23 mouse cellular contexts compared by ENCODE assay signal in genomic region chr9:111577453-111577852, GRCm38 (mm10).
DNase-seq lines count a peak whose midpoint lies in the region; ATAC-seq lines count a peak whose summit lies in the region.
"Had no signal": no experiment of that assay in that cellular context is flagged by ENCODE, and none has a peak within 500 bp of the region (broad histone marks: within the 10 kb centered on the region; RNA-seq: fewer than 3 reads in every experiment).

No protein-coding gene starts in this region.

- H3K4me2 ChIP-seq in hindbrain, embryonic 14.5 days (replicated peaks): no peak overlapping the region
- H3K4me2 ChIP-seq: embryonic facial prominence, embryonic 12.5 days; embryonic facial prominence, embryonic 15.5 days; heart, embryonic 13.5 days; hindbrain, embryonic 12.5 days had no signal

- peak; percentile 9 for DNase-seq in lung, postnatal 36 days
- DNase-seq in lung, postnatal 25 days (ENCODE audit: low spot score): no peak
- DNase-seq in adrenal gland, postnatal 10 days: no peak
- DNase-seq in hindbrain, embryonic 14.5 days (ENCODE audit: low spot score): no peak
- DNase-seq: adrenal gland, adult 8-10 months; adrenal gland, postnatal 36 days; cerebellum, adult 18-20 months; cerebellum, adult 9-10 months; cerebellum, postnatal 14 days; forebrain, postnatal 0 days; gastrocnemius, adult 2 months; gastrocnemius, postnatal 14 days; heart, adult 2 months; heart, postnatal 14 days had no signal

- no peak overlapping the region for H3K27ac ChIP-seq in hindbrain, embryonic 14.5 days
- H3K27ac ChIP-seq: embryonic facial prominence, embryonic 12.5 days; embryonic facial prominence, embryonic 15.5 days; gastrocnemius, adult 2 months; heart, adult 2 months; heart, embryonic 10.5 days; heart, embryonic 13.5 days; hindbrain, embryonic 12.5 days had no signal

- no peaks in the 10 kb centered on the region for H3K9me3 ChIP-seq in hindbrain, embryonic 14.5 days (ENCODE audit: control insufficient read depth, low read length)
- H3K9me3 ChIP-seq: embryonic facial prominence, embryonic 12.5 days; embryonic facial prominence, embryonic 15.5 days; heart, embryonic 10.5 days; heart, embryonic 13.5 days; hindbrain, embryonic 12.5 days had no signal

- peak; percentile 96 for ATAC-seq in megakaryocyte, adult 5-6 weeks (ENCODE audit: poor library complexity, severe bottlenecking)
- peak; percentile 78; the same call in 1 of the 2 replicates for ATAC-seq in neutrophil, adult 5-6 weeks (ENCODE audit: extremely low read depth, insufficient number of reproducible peaks, low FRiP score, poor library complexity, severe bottlenecking)
- ATAC-seq in hindbrain, embryonic 14.5 days (ENCODE audit: low FRiP score): no peak
- ATAC-seq: CD4-positive, CD25-positive, alpha-beta regulatory T cell, adult 4 months; forebrain, embryonic 14.5 days; forebrain, postnatal 0 days had no signal

- H3K9ac ChIP-seq in hindbrain, embryonic 14.5 days: no peak overlapping the region
- H3K9ac ChIP-seq: embryonic facial prominence, embryonic 12.5 days; embryonic facial prominence, embryonic 15.5 days; forebrain, postnatal 0 days; heart, embryonic 13.5 days; hindbrain, embryonic 12.5 days had no signal

- H3K27me3 ChIP-seq in hindbrain, embryonic 14.5 days (ENCODE audit: control insufficient read depth, insufficient read depth, low read length): no peaks in the 10 kb centered on the region
- H3K27me3 ChIP-seq: embryonic facial prominence, embryonic 12.5 days; embryonic facial prominence, embryonic 15.5 days; heart, embryonic 13.5 days; hindbrain, embryonic 12.5 days had no signal

- H3K4me3 ChIP-seq in hindbrain, embryonic 14.5 days (replicated peaks; ENCODE audit: low read length): no peak overlapping the region
- H3K4me3 ChIP-seq: embryonic facial prominence, embryonic 12.5 days; embryonic facial prominence, embryonic 15.5 days; gastrocnemius, adult 2 months; heart, adult 2 months; heart, embryonic 10.5 days; heart, embryonic 13.5 days; hindbrain, embryonic 12.5 days had no signal

- no peaks in the 10 kb centered on the region for H3K36me3 ChIP-seq in hindbrain, embryonic 14.5 days (replicated peaks; ENCODE audit: control insufficient read depth, insufficient read depth)
- H3K36me3 ChIP-seq: embryonic facial prominence, embryonic 12.5 days; embryonic facial prominence, embryonic 15.5 days; heart, embryonic 10.5 days; heart, embryonic 13.5 days; hindbrain, embryonic 12.5 days had no signal

- no peaks in the 10 kb centered on the region for H3K4me1 ChIP-seq in hindbrain, embryonic 14.5 days (replicated peaks; ENCODE audit: control insufficient read depth, insufficient read depth, low read length)
- H3K4me1 ChIP-seq: embryonic facial prominence, embryonic 12.5 days; embryonic facial prominence, embryonic 15.5 days; heart, embryonic 10.5 days; hindbrain, embryonic 12.5 days had no signal

- WGBS in hindbrain, embryonic 14.5 days: 80% methylated on average over 6 of the region's 6 CpGs
